Mouse (Mus musculus): Measurements from ENCODE around the gene Pip5k1b.

- TF ChIP-seq CTCF (IDR thresholded peaks at IDR 0.05; ENCODE audit: extremely low read depth, insufficient read length, insufficient replicate concordance, low read depth, low read length) (no peak), POLR2A (IDR thresholded peaks at IDR 0.05; ENCODE audit: low read depth, low read length) (no peak)
Observed at GRCm38 (mm10) chr19:24271326-24271725, 284.3 kb downstream of the Pip5k1b start.

All from small intestine, adult 2 months (tissue).